Mouse (Mus musculus) megakaryocyte, embryonic 14.5 days (primary cell): ENCODE data around the gene Tbce.

Experiments used
- FLI1 ChIP-seq: IDR thresholded peaks from 2 replicates; pipeline ENCODE4 v1.6.1; 2012; ENCODE audit warnings: low read length, inconsistent platforms, mixed read lengths
- GATA1 ChIP-seq: IDR thresholded peaks from 3 replicates; pipeline ENCODE4 v1.6.1; 2012; ENCODE audit warnings: mixed read lengths, low read length, inconsistent platforms, borderline replicate concordance

DNA sequence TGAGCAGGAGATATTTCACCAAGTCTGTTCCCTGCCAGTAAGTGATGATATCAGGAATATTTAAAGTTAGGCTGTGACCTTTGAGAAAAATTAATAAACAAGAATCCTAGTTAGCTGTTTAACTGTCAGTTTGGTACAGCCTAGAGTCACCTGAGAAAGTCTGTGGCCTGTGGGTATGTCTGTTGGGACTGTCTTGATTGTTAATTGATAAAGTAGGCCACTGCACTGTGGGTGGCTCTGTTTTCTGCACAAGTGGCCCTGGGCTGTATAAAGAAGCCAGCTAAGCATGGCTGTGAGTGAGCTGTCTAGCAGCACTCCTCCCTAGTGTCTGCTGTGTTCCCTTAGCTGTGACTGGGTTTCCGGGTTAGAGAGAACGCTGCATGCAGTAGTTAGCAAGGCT is 50.3 kb downstream of the Tbce start:
- TF ChIP-seq GATA1, result no peak
- TF ChIP-seq FLI1, result no peak
